Mouse (Mus musculus) ES-CJ7 (cell line): ENCODE data around the gene Sh2d2a.
A peak's percentile ranks its signal among the peaks of the same experiment; 100 is the strongest.
"Not testable (repeated sequence)": the region's sequence is repeated elsewhere in the genome, so short reads cannot be mapped to it uniquely, and the experiment has no call there.

Source experiments
- DNase-seq: peaks from one replicate; pipeline ENCODE4 v3.0.0; 2011; ENCODE audit warnings: low read depth, low spot score

Sh2d2a gene

GRCm38 (mm10) chr3:87855936-87856335 lies 9.4 kb downstream of the Sh2d2a start:
- DNase-seq, result no peak

- no peak for DNase-seq
These were observed 11.1 kb downstream of the Sh2d2a start for GRCm38 (mm10) chr3:87857666-87858065.

GRCm38 (mm10) chr3:87859813-87860212 lies 13.3 kb downstream of the Sh2d2a start:
- DNase-seq, result peak; percentile 76

- DNase-seq, result peak; percentile 65
These were observed 17.6 kb downstream of the Sh2d2a start for GRCm38 (mm10) chr3:87864111-87864510.

GRCm38 (mm10) chr3:87877730-87878129 lies 31.2 kb downstream of the Sh2d2a start:
- DNase-seq, result no peak

- no peak for DNase-seq
These were observed 37.7 kb downstream of the Sh2d2a start for GRCm38 (mm10) chr3:87884291-87884690.

- peak; percentile 43 for DNase-seq
These were observed 38.2 kb downstream of the Sh2d2a start for GRCm38 (mm10) chr3:87884708-87885251.

GRCm38 (mm10) chr3:87885281-87886003 lies 38.9 kb downstream of the Sh2d2a start, which contains the start of gene Prcc:
TSS of gene Prcc (minus strand) at chr3:87885608.
- peak; percentile 100 for DNase-seq

- no peak for DNase-seq
These were observed 39.4 kb downstream of the Sh2d2a start for GRCm38 (mm10) chr3:87886004-87886365.

GRCm38 (mm10) chr3:87886416-87886815 lies 39.9 kb downstream of the Sh2d2a start:
- DNase-seq, result no peak

GRCm38 (mm10) chr3:87887400-87887799 lies 40.8 kb downstream of the Sh2d2a start:
- DNase-seq, result peak; percentile 64

GRCm38 (mm10) chr3:87891481-87891880 lies 44.9 kb downstream of the Sh2d2a start:
- DNase-seq, result no peak

- peak; percentile 91 for DNase-seq
These were observed 46.9 kb downstream of the Sh2d2a start for GRCm38 (mm10) chr3:87893367-87893905.

GRCm38 (mm10) chr3:87899266-87899665 lies 52.7 kb downstream of the Sh2d2a start:
- no peak for DNase-seq

- no peak for DNase-seq
These were observed 53.2 kb downstream of the Sh2d2a start for GRCm38 (mm10) chr3:87899776-87900175.

- DNase-seq, result no peak
These were observed 54.6 kb downstream of the Sh2d2a start for GRCm38 (mm10) chr3:87901036-87901624.

- not testable (repeated sequence) for DNase-seq
These were observed 55.4 kb downstream of the Sh2d2a start for GRCm38 (mm10) chr3:87901959-87902358.

- DNase-seq, result no peak
These were observed 57.3 kb downstream of the Sh2d2a start for GRCm38 (mm10) chr3:87903821-87904220.
